Comparison of ENCODE assay signal across 10 mouse cellular contexts in genomic region chr5:66076685-66077301, GRCm38 (mm10).
A peak's percentile ranks its signal among the peaks of the same experiment; 100 is the strongest.
DNase-seq lines count a peak whose midpoint lies in the region; ATAC-seq and TF ChIP-seq lines count a peak whose summit lies in the region.
"Had no signal": no experiment of that assay in that cellular context is flagged by ENCODE, and none has a peak within 500 bp of the region (broad histone marks: within the 10 kb centered on the region; RNA-seq: fewer than 3 reads in every experiment).

No protein-coding gene starts in this region.

- no peak overlapping the region for H3K4me3 ChIP-seq in lung, embryonic 14.5 days (ENCODE audit: low read depth, low read length)
- 0 out of 2 replicates have a peak overlapping the region, but pooled peaks have one; percentile 0 for H3K4me3 ChIP-seq in bone marrow macrophage, adult 2 months (ENCODE audit: insufficient read depth, low read length)
- no peak overlapping the region for H3K4me3 ChIP-seq in kidney, embryonic 14.5 days (ENCODE audit: low read length)
- H3K4me3 ChIP-seq in stomach, embryonic 14.5 days (ENCODE audit: low read depth, low read length) = no peak overlapping the region

- no peak overlapping the region for H3K9ac ChIP-seq in lung, embryonic 14.5 days
- no peak overlapping the region; the same call in 1 of the 2 replicates for H3K9ac ChIP-seq in kidney, embryonic 14.5 days (ENCODE audit: low read depth, low read length)
- no peak overlapping the region for H3K9ac ChIP-seq in stomach, embryonic 14.5 days (replicated peaks; ENCODE audit: low read depth, low read length)
- H3K9ac ChIP-seq: hindbrain, embryonic 14.5 days had no signal

- WGBS in lung, embryonic 14.5 days = 38% methylated on average over 12 of the region's 12 CpGs
- WGBS in kidney, embryonic 14.5 days = 49% methylated on average over 12 of the region's 12 CpGs
- WGBS in stomach, embryonic 14.5 days = 44% methylated on average over 12 of the region's 12 CpGs

- DNase-seq in lung, embryonic 14.5 days = no peak
- no peak for DNase-seq in lung, postnatal 14 days
- DNase-seq in gastrocnemius, adult 8-10 months (ENCODE audit: low spot score in 2 of 2) = no peak
- no peak for DNase-seq in c-Kit-positive CD71-positive TER-119-positive erythroid progenitor cells, embryonic 14.5 days (ENCODE audit: low spot score)
- DNase-seq: cerebellum, adult 11-12 months had no signal

- H3K9me3 ChIP-seq in lung, embryonic 14.5 days (ENCODE audit: low read depth, low read length) = no peaks in the 10 kb centered on the region
- H3K9me3 ChIP-seq in kidney, embryonic 14.5 days (ENCODE audit: control insufficient read depth, low read length) = no peaks in the 10 kb centered on the region
- H3K9me3 ChIP-seq in stomach, embryonic 14.5 days (ENCODE audit: control insufficient read depth, low read depth, low read length) = no peaks in the 10 kb centered on the region

- TF ChIP-seq POLR2A in bone marrow macrophage, adult 2 months (IDR thresholded peaks at IDR 0.05; ENCODE audit: borderline replicate concordance, low read depth, low read length) = no peak

- no peak for ATAC-seq in lung, embryonic 14.5 days (ENCODE audit: insufficient read depth)
- no peak for ATAC-seq in kidney, embryonic 14.5 days (ENCODE audit: low FRiP score, low TSS enrichment)
- ATAC-seq in stomach, embryonic 14.5 days (ENCODE audit: insufficient number of reproducible peaks, insufficient read depth, low FRiP score, low read depth) = no peak

- H3K27ac ChIP-seq in lung, embryonic 14.5 days (ENCODE audit: low read depth) = peak overlapping the region; percentile 62
- H3K27ac ChIP-seq in bone marrow macrophage, adult 2 months (ENCODE audit: insufficient read depth, low read depth, low read length) = peak overlapping the region; percentile 95
- peak overlapping the region; percentile 33; the same call in 1 of the 2 replicates for H3K27ac ChIP-seq in kidney, embryonic 14.5 days (ENCODE audit: low read depth, low read length)
- peak overlapping the region; percentile 11; the same call in 1 of the 2 replicates for H3K27ac ChIP-seq in stomach, embryonic 14.5 days (ENCODE audit: low read length)
- H3K27ac ChIP-seq: hindbrain, embryonic 14.5 days had no signal

- H3K36me3 ChIP-seq in lung, embryonic 14.5 days (ENCODE audit: insufficient read depth) = no peaks in the 10 kb centered on the region
- no peaks in the 10 kb centered on the region for H3K36me3 ChIP-seq in kidney, embryonic 14.5 days (ENCODE audit: control insufficient read depth, insufficient read depth, low read length)
- no peaks in the 10 kb centered on the region for H3K36me3 ChIP-seq in stomach, embryonic 14.5 days (ENCODE audit: control insufficient read depth, insufficient read depth, low read length)

- H3K27me3 ChIP-seq in lung, embryonic 14.5 days (ENCODE audit: insufficient read depth, low read length) = no peaks in the 10 kb centered on the region
- H3K27me3 ChIP-seq in kidney, embryonic 14.5 days (ENCODE audit: control insufficient read depth, insufficient read depth, low read length) = no peaks in the 10 kb centered on the region
- no peaks in the 10 kb centered on the region for H3K27me3 ChIP-seq in stomach, embryonic 14.5 days (ENCODE audit: control insufficient read depth, insufficient read depth, low read length)

- no peak for TF ChIP-seq CTCF in lung, embryonic 14.5 days (IDR thresholded peaks at IDR 0.05; ENCODE audit: low read depth)
- TF ChIP-seq CTCF in bone marrow macrophage, adult 2 months (IDR thresholded peaks at IDR 0.05; ENCODE audit: low read depth, low read length) = no peak

- peak overlapping the region; percentile 30 for H3K4me2 ChIP-seq in lung, embryonic 14.5 days
- no peak overlapping the region for H3K4me2 ChIP-seq in kidney, embryonic 14.5 days (replicated peaks; ENCODE audit: low read depth, low read length)
- H3K4me2 ChIP-seq in stomach, embryonic 14.5 days (replicated peaks; ENCODE audit: low read depth, low read length) = peak overlapping the region; percentile 28; the same call in 1 of the 2 replicates
- H3K4me2 ChIP-seq: heart, embryonic 11.5 days; hindbrain, embryonic 14.5 days had no signal

- H3K4me1 ChIP-seq in lung, embryonic 14.5 days (ENCODE audit: insufficient read depth) = 0 out of 2 replicates have a peak, but pooled peaks cover 3% of the 10 kb centered on the region
- peaks cover 82% of the 10 kb centered on the region for H3K4me1 ChIP-seq in bone marrow macrophage, adult 2 months (ENCODE audit: control insufficient read depth, insufficient read depth, low read length)
- H3K4me1 ChIP-seq in kidney, embryonic 14.5 days (ENCODE audit: control insufficient read depth, insufficient read depth, low read length) = 0 out of 2 replicates have a peak, but pooled peaks cover 7% of the 10 kb centered on the region
- peaks cover 17% of the 10 kb centered on the region; the same call in 1 of the 2 replicates for H3K4me1 ChIP-seq in stomach, embryonic 14.5 days (ENCODE audit: control insufficient read depth, insufficient read depth, low read length)

Comparison
In these comparisons a context has a peak if more than half of its experiments do, and no peak if none do; other contexts are left out.
1. H3K27ac ChIP-seq: peak in every context shown above with its lines; median percentile 95 in bone marrow macrophage, adult 2 months; 62 in lung, embryonic 14.5 days; 33 in kidney, embryonic 14.5 days; 11 in stomach, embryonic 14.5 days.